Mouse (Mus musculus): ENCODE measurements around the gene Pla2g16. TPM values are rescaled to one million over a fixed set of nuclear protein-coding genes. Genes with fewer than 3 reads are reported as not detected.

Pla2g16 gene
- polyA plus RNA-seq, 1 experiment from 2014 or later: 24.6 TPM

GRCm38 (mm10) chr19:7592018-7592417 lies 34.8 kb downstream of the Pla2g16 start:
- DNase-seq (no peak), ATAC-seq (ENCODE audit: low read depth) (no peak)
- Histone ChIP-seq H3K4me3 (replicated peaks) (no peak overlapping the region), H3K9me3 (replicated peaks) (no peaks in the 10 kb centered on the region), H3K4me2 (no peak overlapping the region), H3K27ac (no peak overlapping the region), H3K27me3 (no peaks in the 10 kb centered on the region), H3K4me1 (replicated peaks) (no peaks in the 10 kb centered on the region), H3K9ac (no peak overlapping the region), H3K36me3 (peaks cover 7% of the 10 kb centered on the region; the same call in 1 of the 2 replicates)
- WGBS (ENCODE audit: insufficient replicate concordance): 58% methylated on average over 3 of the region's 3 CpGs

GRCm38 (mm10) chr19:7595534-7595933 lies 38.3 kb downstream of the Pla2g16 start:
- DNase-seq: no peak
- Histone ChIP-seq H3K27me3 (no peaks in the 10 kb centered on the region), H3K4me2 (no peak overlapping the region), H3K9me3 (replicated peaks) (no peaks in the 10 kb centered on the region), H3K9ac (no peak overlapping the region), H3K4me1 (replicated peaks) (no peaks in the 10 kb centered on the region), H3K27ac (no peak overlapping the region), H3K4me3 (replicated peaks) (no peak overlapping the region), H3K36me3 (no peaks in the 10 kb centered on the region)
- ATAC-seq (ENCODE audit: low read depth): no peak
- WGBS (ENCODE audit: insufficient replicate concordance): 8% methylated on average over 2 of the region's 2 CpGs

- Histone ChIP-seq H3K4me3 (replicated peaks) (no peak overlapping the region), H3K9ac (no peak overlapping the region), H3K9me3 (replicated peaks) (no peaks in the 10 kb centered on the region), H3K27me3 (no peaks in the 10 kb centered on the region), H3K4me2 (no peak overlapping the region), H3K27ac (no peak overlapping the region), H3K4me1 (replicated peaks) (no peaks in the 10 kb centered on the region), H3K36me3 (no peaks in the 10 kb centered on the region)
- 32% methylated on average over 4 of the region's 4 CpGs for WGBS (ENCODE audit: insufficient replicate concordance)
- ATAC-seq (ENCODE audit: low read depth): no peak
- DNase-seq: no peak
Measured at GRCm38 (mm10) chr19:7598481-7598880, 41.2 kb downstream of the Pla2g16 start.

- Histone ChIP-seq H3K27me3 (peaks cover 11% of the 10 kb centered on the region), H3K4me2 (no peak overlapping the region), H3K36me3 (no peaks in the 10 kb centered on the region), H3K4me1 (replicated peaks) (0 out of 2 replicates have a peak, but pooled peaks cover 3% of the 10 kb centered on the region), H3K4me3 (replicated peaks) (no peak overlapping the region), H3K9ac (no peak overlapping the region), H3K9me3 (replicated peaks) (no peaks in the 10 kb centered on the region), H3K27ac (no peak overlapping the region)
- WGBS (ENCODE audit: insufficient replicate concordance): 72% methylated on average over 4 of the region's 4 CpGs
- DNase-seq (no peak), ATAC-seq (ENCODE audit: low read depth) (no peak)
Measured at GRCm38 (mm10) chr19:7601551-7601950, 44.3 kb downstream of the Pla2g16 start.

- peaks cover 25% of the 10 kb centered on the region for H3K27me3 ChIP-seq
- H3K36me3 ChIP-seq: no peaks in the 10 kb centered on the region
- no peak overlapping the region for H3K9ac ChIP-seq
- 71% methylated on average over 10 of the region's 10 CpGs for WGBS (ENCODE audit: insufficient replicate concordance)
- DNase-seq (no peak), ATAC-seq (ENCODE audit: low read depth) (no peak)
- no peak overlapping the region for H3K27ac ChIP-seq
- H3K9me3 ChIP-seq (replicated peaks): no peaks in the 10 kb centered on the region
- H3K4me2 ChIP-seq: no peak overlapping the region
- no peak overlapping the region for H3K4me3 ChIP-seq (replicated peaks)
- peaks cover 7% of the 10 kb centered on the region; the same call in 1 of the 2 replicates for H3K4me1 ChIP-seq (replicated peaks)
Measured at GRCm38 (mm10) chr19:7604107-7604506, 46.8 kb downstream of the Pla2g16 start.

- no peak for ATAC-seq (ENCODE audit: low read depth)
- Histone ChIP-seq H3K4me3 (replicated peaks) (no peak overlapping the region), H3K36me3 (no peaks in the 10 kb centered on the region), H3K27me3 (peaks cover 28% of the 10 kb centered on the region), H3K4me2 (no peak overlapping the region), H3K4me1 (replicated peaks) (peaks cover 7% of the 10 kb centered on the region; the same call in 1 of the 2 replicates), H3K9ac (no peak overlapping the region), H3K9me3 (replicated peaks) (no peaks in the 10 kb centered on the region), H3K27ac (no peak overlapping the region)
- DNase-seq: no peak
Measured at GRCm38 (mm10) chr19:7605013-7605412, 47.8 kb downstream of the Pla2g16 start.

- Histone ChIP-seq H3K4me3 (replicated peaks) (no peak overlapping the region), H3K9me3 (replicated peaks) (no peaks in the 10 kb centered on the region), H3K27ac (no peak overlapping the region), H3K36me3 (no peaks in the 10 kb centered on the region), H3K9ac (no peak overlapping the region), H3K4me1 (replicated peaks) (peaks cover 7% of the 10 kb centered on the region; the same call in 1 of the 2 replicates), H3K27me3 (peaks cover 36% of the 10 kb centered on the region), H3K4me2 (peak overlapping the region; percentile 45)
- DNase-seq (no peak), ATAC-seq (ENCODE audit: low read depth) (no peak)
- 9% methylated on average over 15 of the region's 15 CpGs for WGBS (ENCODE audit: insufficient replicate concordance)
Measured at GRCm38 (mm10) chr19:7605930-7606783, 48.9 kb downstream of the Pla2g16 start.

- no peak within 1 kb of the TSS for H3K9ac ChIP-seq
- no peaks in the 10 kb centered on the region for H3K9me3 ChIP-seq (replicated peaks)
- H3K4me3 ChIP-seq (replicated peaks): no peak within 1 kb of the TSS
- H3K36me3 ChIP-seq: no peaks in the 10 kb centered on the region
- H3K27me3 ChIP-seq: peaks cover 44% of the 10 kb centered on the region
- peak within 1 kb of the TSS; percentile 45 for H3K4me2 ChIP-seq
- DNase-seq (no peak), ATAC-seq (ENCODE audit: low read depth) (no peak)
- 12% methylated on average over 15 of the region's 15 CpGs for WGBS (ENCODE audit: insufficient replicate concordance)
- H3K27ac ChIP-seq: no peak within 1 kb of the TSS
- H3K4me1 ChIP-seq (replicated peaks): peaks cover 9% of the 10 kb centered on the region
Measured at GRCm38 (mm10) chr19:7606801-7607689, 49.8 kb downstream of the Pla2g16 start, which contains the start of gene Lgals12. Lgals12 (minus strand) TSS chr19:7607193.

- peaks cover 16% of the 10 kb centered on the region for H3K4me1 ChIP-seq (replicated peaks)
- no peak overlapping the region for H3K4me3 ChIP-seq (replicated peaks)
- WGBS (ENCODE audit: insufficient replicate concordance): 64% methylated on average over 7 of the region's 7 CpGs
- no peak overlapping the region for H3K9ac ChIP-seq
- ATAC-seq (ENCODE audit: low read depth) (no peak), DNase-seq (no peak)
- H3K36me3 ChIP-seq: no peaks in the 10 kb centered on the region
- no peak overlapping the region for H3K27ac ChIP-seq
- no peak overlapping the region for H3K4me2 ChIP-seq
- H3K9me3 ChIP-seq (replicated peaks): no peaks in the 10 kb centered on the region
- H3K27me3 ChIP-seq: peaks cover 51% of the 10 kb centered on the region
Measured at GRCm38 (mm10) chr19:7607690-7608201, 50.5 kb downstream of the Pla2g16 start.

- Histone ChIP-seq H3K27me3 (peaks cover 48% of the 10 kb centered on the region), H3K9me3 (replicated peaks) (no peaks in the 10 kb centered on the region), H3K4me2 (peak within 1 kb of the TSS; percentile 62), H3K36me3 (no peaks in the 10 kb centered on the region), H3K4me3 (replicated peaks) (peak within 1 kb of the TSS; percentile 38), H3K27ac (no peak within 1 kb of the TSS), H3K4me1 (replicated peaks) (peaks cover 9% of the 10 kb centered on the region), H3K9ac (peak within 1 kb of the TSS; percentile 17; the same call in 1 of the 2 replicates)
- WGBS (ENCODE audit: insufficient replicate concordance): 5% methylated on average over 54 of the region's 54 CpGs
- no peak for DNase-seq
- 0 out of 2 replicates have a peak, but pooled peaks have one; percentile 29 for ATAC-seq (ENCODE audit: low read depth)
Measured at GRCm38 (mm10) chr19:7611942-7612757, 54.9 kb downstream of the Pla2g16 start, which contains the start of gene Hrasls5. Hrasls5 (plus strand) TSS chr19:7612541.
